Mouse (Mus musculus): ENCODE results near the gene Fgd5.

DNA sequence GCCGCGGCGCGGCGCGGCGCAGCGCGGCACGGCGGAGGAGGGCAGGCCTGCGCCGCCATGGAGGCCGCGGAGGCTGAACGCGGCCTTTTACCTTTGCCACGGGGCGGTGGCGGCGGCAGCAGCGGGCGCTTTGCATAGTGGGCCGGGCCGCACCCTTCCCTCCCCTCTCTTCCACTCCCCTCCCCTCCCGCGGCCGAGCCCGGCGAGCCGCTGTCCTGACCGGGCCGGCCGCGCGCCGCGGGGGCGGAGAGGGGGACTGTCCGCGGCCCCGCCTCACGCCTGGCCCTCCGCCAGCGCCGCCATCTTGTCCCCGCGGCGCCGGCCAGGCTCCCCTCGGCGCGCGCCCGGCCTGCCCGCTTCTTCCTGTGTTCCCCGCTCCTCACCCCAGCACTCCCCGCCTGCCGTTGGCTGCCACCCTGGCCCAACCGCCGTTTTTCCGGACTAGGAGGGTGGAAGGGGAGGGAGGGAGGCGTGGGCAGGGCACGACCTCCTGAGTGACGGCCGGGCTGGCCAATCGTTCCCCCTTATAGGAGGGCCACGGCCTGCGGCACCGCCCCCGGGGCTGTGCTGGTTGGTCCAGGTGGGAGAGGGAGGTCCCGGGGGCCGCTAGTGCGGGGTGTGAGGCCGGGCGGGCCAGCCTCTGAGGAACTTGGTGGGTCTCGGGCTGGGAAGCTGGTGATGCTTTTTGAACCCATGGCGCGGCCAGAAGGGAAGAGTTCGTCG is 113.2 kb downstream of the Fgd5 start:
- TF ChIP-seq CTCF (IDR thresholded peaks at IDR 0.05; ENCODE audit: control insufficient read depth, insufficient read depth, insufficient replicate concordance, low read depth, low read length) (no peak), POLR2A (IDR thresholded peaks at IDR 0.05; ENCODE audit: control insufficient read depth, low read depth, low read length) (peak; percentile 88)

All from testis, adult 2 months (tissue).